Mouse (Mus musculus) heart, embryonic 10.5 days (tissue): ENCODE measurements around the gene Dnah8. TPM values are rescaled to one million over a fixed set of nuclear protein-coding genes. Genes with fewer than 3 reads are reported as not detected.
A peak's percentile ranks its signal among the peaks of the same experiment; 100 is the strongest.
"Not testable (repeated sequence)": the region's sequence is repeated elsewhere in the genome, so short reads cannot be mapped to it uniquely, and the experiment has no call there.

ENCODE experiments used
- DNase-seq: peaks from one replicate; pipeline ENCODE4 v3.0.0-alpha.2; 2017; ENCODE audit warnings: low spot score
- H3K27ac ChIP-seq: fragments of 300-500 bp; sonication (generic); 2 replicates; pipeline ENCODE4 v1.5.1; 2016; ENCODE audit warnings: mild to moderate bottlenecking
- H3K27me3 ChIP-seq: fragments of 300-500 bp; sonication (generic); 2 replicates; pipeline ENCODE4 v1.6.1; 2016; ENCODE audit warnings: mild to moderate bottlenecking; ENCODE audit not compliant: poor library complexity, insufficient read depth, severe bottlenecking
- H3K36me3 ChIP-seq: fragments of 300-500 bp; sonication (generic); 2 replicates; pipeline ENCODE4 v1.6.1; 2016; ENCODE audit warnings: mild to moderate bottlenecking, moderate library complexity
- H3K4me1 ChIP-seq: fragments of 300-500 bp; sonication (generic); 2 replicates; pipeline ENCODE4 v1.6.1; 2016; ENCODE audit warnings: mild to moderate bottlenecking
- H3K4me3 ChIP-seq: fragments of 300-500 bp; sonication (generic); 2 replicates; pipeline ENCODE4 v1.5.1; 2016; ENCODE audit warnings: mild to moderate bottlenecking, moderate library complexity
- H3K9me3 ChIP-seq: fragments of 300-500 bp; sonication (generic); 2 replicates; pipeline ENCODE4 v1.6.1; 2016; ENCODE audit warnings: mild to moderate bottlenecking, moderate library complexity
- WGBS: fragments of 180-500 bp; shearing (Covaris S2); methylation state at CpG from one replicate; pipeline ENCODE4 v1.1.7; 2016; 5-methylcytosine and 5-hydroxymethylcytosine counted together
- polyA plus RNA-seq: library from polyadenylated mRNA; unstranded; fragments of >200 nt; fragmentation: Nextera tagmentation; extraction: Ambion mirVana; gene quantifications from 2 replicates; pipeline ENCODE4 v1.2.1, GENCODE M21; 2016

Dnah8 gene
- polyA plus RNA-seq, 1 experiment from 2014 or later, result 3.0 TPM

DNA sequence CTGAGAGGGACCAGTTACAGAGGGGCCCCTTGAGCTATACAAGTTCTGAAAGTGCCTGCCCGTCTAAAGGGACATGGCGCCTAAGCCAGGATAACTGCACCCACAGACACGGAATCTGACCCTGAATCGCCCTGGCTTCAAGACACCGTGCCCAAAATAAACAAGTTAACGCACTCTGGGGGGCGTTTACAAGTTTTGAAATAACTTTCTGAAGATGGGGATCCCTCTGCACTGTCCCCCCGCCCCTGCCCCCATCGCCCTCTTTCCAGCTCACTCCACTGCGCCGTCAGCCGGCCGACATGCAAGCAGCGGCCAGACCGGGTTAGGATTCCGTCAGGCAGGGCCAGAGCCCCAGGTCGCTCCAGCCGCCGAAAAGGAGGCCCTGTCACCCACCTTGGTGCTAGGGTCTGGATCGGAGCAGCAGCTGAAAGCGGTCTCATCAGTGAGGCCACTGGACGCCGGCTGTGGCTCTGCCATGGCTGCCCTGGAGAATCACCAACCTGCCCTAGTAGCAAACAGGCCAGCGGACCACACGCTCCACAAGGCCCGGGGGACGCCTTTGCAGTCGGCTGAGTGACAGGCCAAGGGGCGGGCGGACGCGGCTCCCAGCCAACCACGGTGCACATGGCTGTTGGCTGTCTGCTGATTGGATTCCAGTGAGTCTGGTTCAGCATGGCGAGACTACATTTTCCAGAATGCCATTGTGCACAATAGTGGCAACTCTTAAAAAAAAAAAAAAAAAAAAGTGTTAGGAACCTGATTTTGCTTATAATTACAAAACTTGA lies 11.9 kb upstream of the Dnah8 start:
- H3K9me3 ChIP-seq, result no peaks in the 10 kb centered on the region
- peak overlapping the region; percentile 79 for H3K4me3 ChIP-seq
- peaks cover 7% of the 10 kb centered on the region; the same call in 1 of the 2 replicates for H3K36me3 ChIP-seq
- no peaks in the 10 kb centered on the region for H3K27me3 ChIP-seq
- peaks cover 32% of the 10 kb centered on the region for H3K4me1 ChIP-seq
- under 1% methylated on average over 34 of the region's 34 CpGs for WGBS
- H3K27ac ChIP-seq, result peak overlapping the region; percentile 95
- peak; percentile 99 for DNase-seq

DNA sequence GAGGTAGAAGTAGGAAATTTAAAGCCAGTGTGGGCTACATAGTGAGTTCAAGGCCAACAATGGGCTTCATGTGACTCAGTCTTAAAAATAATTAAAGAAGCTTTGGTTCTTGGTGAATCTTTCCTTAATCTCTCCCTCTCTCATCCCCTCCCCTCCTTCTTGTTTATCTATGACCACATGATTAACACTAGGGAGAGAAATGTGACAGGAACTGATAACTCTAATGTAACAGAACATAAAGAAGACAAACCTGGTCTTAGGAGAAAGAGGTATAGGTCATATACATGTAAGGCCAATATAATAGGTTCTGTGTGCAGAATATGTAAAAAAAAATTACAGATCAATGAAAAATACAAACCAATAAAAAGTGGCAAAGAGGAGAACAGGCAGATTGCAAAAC lies 10.8 kb upstream of the Dnah8 start:
- H3K4me1 ChIP-seq, result peaks cover 23% of the 10 kb centered on the region
- no peak overlapping the region for H3K27ac ChIP-seq
- DNase-seq, result no peak
- no peak overlapping the region for H3K4me3 ChIP-seq
- H3K9me3 ChIP-seq, result no peaks in the 10 kb centered on the region
- H3K36me3 ChIP-seq, result 0 out of 2 replicates have a peak, but pooled peaks cover 4% of the 10 kb centered on the region
- no peaks in the 10 kb centered on the region for H3K27me3 ChIP-seq

GRCm38 (mm10) chr17:30616203-30616602 lies 8.0 kb upstream of the Dnah8 start:
- no peak for DNase-seq
- H3K27me3 ChIP-seq, result no peaks in the 10 kb centered on the region
- peaks cover 4% of the 10 kb centered on the region for H3K4me1 ChIP-seq
- no peaks in the 10 kb centered on the region for H3K9me3 ChIP-seq
- WGBS, result 80% methylated on average over 5 of the region's 5 CpGs
- no peaks in the 10 kb centered on the region for H3K36me3 ChIP-seq
- H3K27ac ChIP-seq, result no peak overlapping the region
- H3K4me3 ChIP-seq, result no peak overlapping the region

DNA sequence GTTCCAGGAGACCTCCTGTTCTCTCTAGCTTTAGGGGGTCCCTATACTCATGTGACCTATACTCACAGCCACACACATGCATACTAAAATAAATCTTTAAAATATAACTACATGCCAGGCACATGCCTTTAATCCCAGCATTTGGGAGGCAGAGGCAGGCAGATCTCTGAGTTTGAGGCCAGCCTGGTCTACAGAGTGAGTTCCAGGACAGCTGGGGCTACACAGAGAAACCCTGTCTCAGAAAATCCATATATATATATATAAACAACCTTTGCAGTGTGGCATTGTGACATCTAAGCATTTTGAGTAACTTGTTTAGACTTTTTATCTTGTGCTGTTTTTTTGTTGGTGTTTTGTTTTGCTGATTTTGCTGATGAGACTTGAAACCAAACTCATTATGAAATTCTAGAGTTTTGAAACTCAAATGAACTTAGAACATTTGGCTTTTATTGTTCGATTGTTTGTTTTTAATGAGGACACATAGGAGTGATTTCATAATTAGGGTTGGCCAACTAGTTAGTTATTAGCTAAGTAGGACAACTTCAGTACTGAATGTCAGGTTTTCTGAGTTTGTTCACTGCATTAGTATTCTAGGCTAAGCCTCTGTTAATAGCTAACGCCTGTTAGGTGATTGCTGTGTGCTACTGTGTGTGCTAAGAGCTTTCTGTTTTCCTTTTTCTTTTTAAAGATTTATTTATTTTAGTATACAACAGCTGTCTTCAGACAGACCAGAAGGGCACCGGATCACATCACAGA lies 5.8 kb upstream of the Dnah8 start:
- Histone ChIP-seq H3K36me3 (no peaks in the 10 kb centered on the region), H3K27ac (no peak overlapping the region), H3K4me3 (no peak overlapping the region), H3K9me3 (no peaks in the 10 kb centered on the region), H3K4me1 (no peaks in the 10 kb centered on the region), H3K27me3 (no peaks in the 10 kb centered on the region)
- DNase-seq, result no peak
- whole genome bisulfite sequencing, result 83% methylated on average over 3 of the region's 3 CpGs

DNA sequence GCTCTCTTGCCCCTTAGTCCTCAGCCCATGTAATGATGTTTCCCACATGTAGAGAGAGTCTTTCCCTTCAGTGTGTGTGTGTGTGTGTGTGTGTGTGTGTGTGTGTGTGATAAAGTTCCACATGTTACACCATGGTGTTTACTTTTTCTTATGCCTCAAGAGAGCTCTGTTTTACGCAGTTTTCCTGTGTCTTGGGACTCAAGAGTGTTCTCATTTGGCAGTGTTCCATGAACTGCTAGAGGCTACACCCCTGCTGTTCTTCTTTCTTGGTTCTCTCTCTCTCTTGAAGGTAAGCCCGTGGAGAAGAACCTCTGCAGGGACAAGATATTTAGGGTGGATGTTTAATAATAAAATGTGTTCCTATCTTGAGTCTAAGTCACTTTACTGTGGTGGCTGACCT lies 5.0 kb upstream of the Dnah8 start:
- H3K4me1 ChIP-seq, result no peaks in the 10 kb centered on the region
- H3K4me3 ChIP-seq, result no peak overlapping the region
- no peaks in the 10 kb centered on the region for H3K36me3 ChIP-seq
- no peaks in the 10 kb centered on the region for H3K27me3 ChIP-seq
- no peak overlapping the region for H3K27ac ChIP-seq
- no peak for DNase-seq
- H3K9me3 ChIP-seq, result no peaks in the 10 kb centered on the region
- WGBS, result 48% methylated on average over 2 of the region's 2 CpGs

DNA sequence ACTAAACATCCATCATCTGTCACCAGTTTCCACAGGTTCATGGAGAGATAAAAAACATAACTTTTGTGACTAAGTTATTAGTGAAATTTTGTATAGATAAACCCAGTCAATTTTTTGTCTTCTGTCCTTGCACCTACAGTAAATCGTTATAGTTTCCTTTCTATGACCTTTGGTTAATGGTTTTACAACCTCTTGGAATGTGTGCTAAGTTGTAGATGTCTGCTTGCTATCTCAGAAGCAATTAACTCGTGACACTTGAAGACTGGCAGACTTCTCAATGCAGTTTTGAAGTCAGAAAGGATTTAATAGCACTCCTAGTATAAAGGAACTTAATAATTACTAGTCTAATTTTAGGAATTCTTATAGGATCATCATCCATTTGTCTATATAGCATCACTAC lies 3.6 kb upstream of the Dnah8 start:
- H3K9me3 ChIP-seq, result no peaks in the 10 kb centered on the region
- H3K27me3 ChIP-seq, result no peaks in the 10 kb centered on the region
- no peaks in the 10 kb centered on the region for H3K36me3 ChIP-seq
- H3K4me1 ChIP-seq, result no peaks in the 10 kb centered on the region
- 64% methylated on average over 2 of the region's 2 CpGs for WGBS
- H3K27ac ChIP-seq, result no peak overlapping the region
- H3K4me3 ChIP-seq, result no peak overlapping the region
- DNase-seq, result no peak

- Histone ChIP-seq H3K27ac (no peak overlapping the region), H3K4me3 (no peak overlapping the region), H3K36me3 (no peaks in the 10 kb centered on the region), H3K27me3 (no peaks in the 10 kb centered on the region), H3K4me1 (no peaks in the 10 kb centered on the region), H3K9me3 (no peaks in the 10 kb centered on the region)
- no peak for DNase-seq
- 66% methylated on average over 4 of the region's 4 CpGs for WGBS
These were observed 2.7 kb upstream of the Dnah8 start for GRCm38 (mm10) chr17:30621450-30621849.

DNA sequence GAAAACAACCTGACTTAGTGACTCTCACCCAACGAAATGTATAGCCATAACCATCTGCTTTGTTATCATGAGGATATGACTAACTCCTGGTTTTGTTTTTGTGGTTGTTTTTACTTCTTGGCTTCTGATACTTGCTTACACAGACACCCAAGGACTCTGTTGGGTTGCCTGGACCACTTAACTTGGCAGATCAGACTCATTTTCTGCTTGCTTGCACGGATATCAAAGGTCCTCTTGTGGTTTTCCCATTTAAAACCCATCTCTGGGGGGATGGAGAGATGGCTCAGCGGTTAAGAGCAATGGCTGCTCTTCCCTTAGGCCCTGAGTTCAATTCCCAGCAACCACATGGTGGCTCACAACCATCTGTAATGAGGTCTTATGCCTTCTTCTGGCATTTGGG lies 954 bp upstream of the Dnah8 start:
- Histone ChIP-seq H3K4me1 (no peaks in the 10 kb centered on the region), H3K9me3 (no peaks in the 10 kb centered on the region), H3K27ac (no peak overlapping the region), H3K36me3 (no peaks in the 10 kb centered on the region), H3K27me3 (no peaks in the 10 kb centered on the region), H3K4me3 (no peak overlapping the region)
- WGBS, result 80% methylated on average over 3 of the region's 3 CpGs
- DNase-seq, result no peak

GRCm38 (mm10) chr17:30626719-30627118 lies 2.6 kb downstream of the Dnah8 start, which contains the start of gene Glo1:
Glo1 (minus strand) TSS chr17:30626871.
- H3K9me3 ChIP-seq, DNase-seq, H3K4me1 ChIP-seq, H3K36me3 ChIP-seq, H3K4me3 ChIP-seq, H3K27ac ChIP-seq, H3K27me3 ChIP-seq: not testable (repeated sequence)
- WGBS, result no CpG with 5 or more reads among the region's 20 CpGs

DNA sequence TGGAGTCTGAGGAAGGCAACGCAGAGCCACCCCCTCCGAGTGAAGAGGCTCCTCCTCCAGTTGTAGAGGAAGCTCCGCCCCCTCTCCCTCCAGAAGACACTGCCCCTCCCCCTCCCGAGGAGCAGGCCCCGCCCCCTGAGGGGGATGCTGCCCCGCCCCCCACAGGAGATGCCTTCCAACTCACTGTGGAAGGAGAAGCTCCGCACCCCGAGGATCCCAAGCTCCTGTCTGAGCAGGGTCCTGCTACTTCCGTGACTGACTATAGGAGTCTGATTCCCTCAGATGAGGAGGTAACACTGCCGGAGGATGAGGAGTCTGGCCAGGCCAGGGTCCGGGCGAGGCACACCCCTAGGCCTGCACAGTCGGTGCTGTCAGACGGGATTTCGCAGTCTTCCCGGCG lies 11.2 kb downstream of the Dnah8 start:
- peak overlapping the region; percentile 37; the same call in 1 of the 2 replicates for H3K27ac ChIP-seq

GRCm38 (mm10) chr17:30637714-30638113 lies 13.6 kb downstream of the Dnah8 start:
- Histone ChIP-seq H3K4me1 (peaks cover 19% of the 10 kb centered on the region), H3K36me3 (no peaks in the 10 kb centered on the region), H3K27ac (no peak overlapping the region), H3K4me3 (no peak overlapping the region), H3K9me3 (no peaks in the 10 kb centered on the region), H3K27me3 (no peaks in the 10 kb centered on the region)
- no peak for DNase-seq
- 49% methylated on average over 1 of the region's 1 CpGs for WGBS

More for the DNA sequence above, 11.2 kb downstream of the Dnah8 start:
- Histone ChIP-seq H3K4me3 (peak overlapping the region; percentile 46), H3K9me3 (no peaks in the 10 kb centered on the region), H3K27me3 (no peaks in the 10 kb centered on the region), H3K36me3 (no peaks in the 10 kb centered on the region), H3K4me1 (peaks cover 19% of the 10 kb centered on the region)
- 14% methylated on average over 17 of the region's 17 CpGs for WGBS
- peak; percentile 81 for DNase-seq

GRCm38 (mm10) chr17:30638996-30639395 lies 14.8 kb downstream of the Dnah8 start:
- WGBS, result 58% methylated on average over 2 of the region's 2 CpGs
- no peak for DNase-seq
- Histone ChIP-seq H3K36me3 (peaks cover 5% of the 10 kb centered on the region; the same call in 1 of the 2 replicates), H3K4me1 (peaks cover 19% of the 10 kb centered on the region), H3K27ac (no peak overlapping the region), H3K27me3 (no peaks in the 10 kb centered on the region), H3K9me3 (no peaks in the 10 kb centered on the region), H3K4me3 (no peak overlapping the region)

- H3K4me1 ChIP-seq, result peaks cover 14% of the 10 kb centered on the region
- H3K4me3 ChIP-seq, result no peak overlapping the region
- H3K27me3 ChIP-seq, result no peaks in the 10 kb centered on the region
- no peaks in the 10 kb centered on the region for H3K9me3 ChIP-seq
- WGBS, result 92% methylated on average over 5 of the region's 5 CpGs
- peaks cover 13% of the 10 kb centered on the region; the same call in 1 of the 2 replicates for H3K36me3 ChIP-seq
- DNase-seq, result no peak
- no peak overlapping the region for H3K27ac ChIP-seq
These were observed 16.7 kb downstream of the Dnah8 start for GRCm38 (mm10) chr17:30640896-30641295.
